Mouse (Mus musculus) bone marrow, adult 2 months (tissue): ENCODE results near the gene Igsf9.

Source experiments
- CTCF ChIP-seq: fragments of 200-500 bp; IDR thresholded peaks from 2 replicates; pipeline ENCODE4 v1.5.1; 2011; ENCODE audit warnings: low read length, control low read depth; ENCODE audit not compliant: control insufficient read depth, insufficient read depth
- POLR2A ChIP-seq: fragments of 200-500 bp; IDR thresholded peaks from 2 replicates; pipeline ENCODE4 v1.6.1; 2011; ENCODE audit warnings: low read depth, mild to moderate bottlenecking, control low read depth, low read length, borderline replicate concordance; ENCODE audit not compliant: control insufficient read depth

DNA sequence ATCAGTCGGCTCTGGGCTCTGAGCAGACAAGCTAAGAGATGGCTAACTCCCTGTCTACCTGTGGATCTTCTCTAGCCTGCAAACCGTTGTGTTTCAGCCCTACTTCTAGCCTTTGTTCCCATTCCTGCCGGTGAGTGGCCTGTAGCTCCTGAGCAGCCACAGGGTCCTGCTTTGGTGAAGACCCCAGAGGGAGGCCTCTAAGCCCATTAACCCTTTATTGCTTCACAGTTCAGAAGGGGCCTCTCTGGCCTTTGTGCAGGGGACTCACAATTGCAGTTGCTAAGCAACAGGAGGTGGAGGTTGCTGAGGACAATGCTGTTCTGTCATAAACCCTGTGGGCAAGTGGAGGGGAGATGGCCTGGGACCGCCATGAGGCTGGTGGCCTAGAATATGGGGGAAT, 4.6 kb downstream of the Igsf9 start:
- TF ChIP-seq CTCF, result no peak
- no peak for TF ChIP-seq POLR2A
